Mouse (Mus musculus): ENCODE measurements around the gene Atl2.

DNA sequence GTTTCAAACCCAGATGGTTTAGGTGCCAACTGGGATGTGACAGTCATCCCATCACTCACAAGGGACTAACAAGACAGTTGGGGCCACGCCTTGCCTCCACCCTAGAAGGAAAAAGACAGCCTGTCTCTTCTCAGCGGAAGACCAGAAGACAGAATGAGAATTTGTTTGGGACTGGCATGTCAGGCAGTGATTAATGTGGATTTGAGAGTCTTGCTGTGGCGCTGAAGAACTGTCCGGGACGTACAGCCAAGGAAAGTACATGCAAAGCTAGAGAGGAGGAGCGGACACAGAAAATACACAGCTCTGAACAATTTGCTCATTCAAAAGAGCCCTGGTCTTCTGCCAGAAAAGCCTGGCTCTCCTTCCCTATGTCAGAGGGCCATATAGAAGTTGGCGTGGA, 93.9 kb downstream of the Atl2 start:
- no peak for TF ChIP-seq POLR2A (IDR thresholded peaks at IDR 0.05; ENCODE audit: borderline replicate concordance, extremely low read depth, low read depth, low read length)
- no peak for TF ChIP-seq CTCF (IDR thresholded peaks at IDR 0.05; ENCODE audit: insufficient read depth, low read length)

Data from lung, adult 2 months (tissue).